Mouse (Mus musculus): ENCODE measurements around the gene Tmprss11d.
"Not testable (repeated sequence)": the region's sequence is repeated elsewhere in the genome, so short reads cannot be mapped to it uniquely, and the experiment has no call there.

Tmprss11d gene

GRCm38 (mm10) chr5:86373320-86373719 lies at the start of gene Tmprss11d:
Tmprss11d (minus strand) TSS chr5:86373420.
- in situ Hi-C loops (cut with MboI; ENCODE audit: unreplicated experiment in 2 of 2) = no loop called here

- in situ Hi-C loops (cut with MboI; ENCODE audit: unreplicated experiment in 2 of 2) = loop anchor here in 1 of 2 experiments (25.0 kb wide), 2 partner anchors 359 to 434 kb away; partner anchors contain the start of genes Cenpc1 and Stap1
Observed at GRCm38 (mm10) chr5:86421323-86422028, 48.3 kb upstream of the Tmprss11d start.

GRCm38 (mm10) chr5:86419494-86419893 lies 46.3 kb upstream of the Tmprss11d start:
- in situ Hi-C loops (cut with MboI; ENCODE audit: unreplicated experiment in 2 of 2) = loop anchor here (10.0 to 25.0 kb wide), 3 partner anchors 357 to 455 kb away; partner anchors contain the start of genes Cenpc1 (in 1 of the 2) and Stap1 (in 1 of the 2)

DNA sequence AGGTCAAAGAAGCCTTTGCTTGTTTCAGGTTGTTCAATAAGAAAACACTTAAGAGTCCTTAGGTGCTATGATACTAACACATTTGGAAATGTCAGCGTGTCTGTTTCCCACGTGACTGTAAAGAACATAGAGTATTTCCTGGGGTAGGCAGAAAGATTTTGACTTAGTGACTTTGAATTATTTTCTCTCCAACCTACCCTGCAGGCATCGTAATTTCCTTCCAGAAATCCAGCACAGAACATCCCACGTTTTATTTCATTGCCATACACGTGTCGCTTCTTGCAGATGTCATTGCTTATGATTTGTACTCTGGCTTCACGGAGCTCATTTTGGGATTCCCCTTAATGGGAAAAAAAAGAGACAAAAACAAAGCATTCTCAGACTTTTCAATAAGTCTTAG lies 41.1 kb upstream of the Tmprss11d start:
- in situ Hi-C loops (cut with MboI; ENCODE audit: unreplicated experiment in 2 of 2) = loop anchor here (5.0 to 25.0 kb wide), 5 partner anchors 222 to 449 kb away; partner anchors contain the start of genes Cenpc1 (in 2 of the 2) and Stap1 (in 1 of the 2)

- in situ Hi-C loops (cut with MboI; ENCODE audit: unreplicated experiment in 2 of 2) = loop anchor here (5.0 to 25.0 kb wide), 5 partner anchors 219 to 446 kb away; partner anchors contain the start of genes Cenpc1 (in 2 of the 2) and Stap1 (in 1 of the 2)
Observed at GRCm38 (mm10) chr5:86410815-86411214, 37.6 kb upstream of the Tmprss11d start.

GRCm38 (mm10) chr5:86407941-86408340 lies 34.7 kb upstream of the Tmprss11d start:
- in situ Hi-C loops (cut with MboI; ENCODE audit: unreplicated experiment in 2 of 2) = loop anchor here (5.0 to 25.0 kb wide), 3 partner anchors 216 to 421 kb away; partner anchors contain the start of genes Cenpc1 (in 1 of the 2) and Stap1 (in 1 of the 2)

DNA sequence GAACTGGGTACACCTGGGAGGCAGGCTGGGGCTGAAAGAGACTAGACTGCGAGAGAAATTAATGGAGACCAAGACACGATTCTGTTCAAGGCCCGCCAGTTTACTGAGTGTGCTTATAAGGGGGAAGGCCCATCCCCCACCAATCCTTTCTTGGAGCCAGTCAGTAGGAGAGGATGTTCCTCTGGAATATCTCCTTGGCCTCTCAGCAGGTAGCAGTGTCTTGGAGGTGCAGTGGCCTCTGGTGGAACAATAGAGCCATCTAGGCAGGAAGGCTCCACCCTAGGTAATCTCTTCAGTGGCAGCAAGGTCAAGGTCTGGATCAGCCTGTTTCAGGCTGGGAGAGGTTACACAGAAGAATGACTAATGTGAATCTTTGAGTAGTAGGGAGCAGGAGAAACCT lies 34.0 kb upstream of the Tmprss11d start:
- in situ Hi-C loops (cut with MboI; ENCODE audit: unreplicated experiment in 2 of 2) = loop anchor here (5.0 to 25.0 kb wide), 3 partner anchors 215 to 420 kb away; partner anchors contain the start of genes Cenpc1 (in 1 of the 2) and Stap1 (in 1 of the 2)

GRCm38 (mm10) chr5:86359412-86359985 lies 13.7 kb downstream of the Tmprss11d start:
- in situ Hi-C loops (cut with MboI; ENCODE audit: unreplicated experiment in 2 of 2) = no loop called here

DNA sequence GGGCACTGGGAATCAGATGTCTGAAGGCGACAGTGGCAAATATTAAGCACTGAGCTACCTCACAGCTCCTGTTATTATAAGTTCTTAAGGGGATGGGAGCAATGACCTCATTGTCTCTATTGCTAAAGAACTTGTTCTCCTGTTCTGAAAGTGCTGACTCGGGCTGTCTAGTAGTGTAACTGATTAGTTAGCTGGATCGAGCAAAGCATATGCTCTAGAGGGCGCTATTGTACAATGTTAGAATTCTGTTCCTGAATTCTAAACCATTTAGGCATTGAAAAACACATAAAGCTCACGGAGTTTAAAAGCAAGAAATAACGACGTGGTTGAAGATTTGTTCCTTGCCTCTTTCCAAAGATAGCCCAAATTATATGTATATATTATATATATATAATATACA lies 20.3 kb downstream of the Tmprss11d start:
- in situ Hi-C loops (cut with MboI; ENCODE audit: unreplicated experiment in 2 of 2) = no loop called here

GRCm38 (mm10) chr5:86318018-86318956 lies 54.9 kb downstream of the Tmprss11d start:
- in situ Hi-C loops (cut with MboI; ENCODE audit: unreplicated experiment in 2 of 2) = not testable (repeated sequence)

- in situ Hi-C loops (cut with MboI; ENCODE audit: unreplicated experiment in 2 of 2) = no loop called here
Observed at GRCm38 (mm10) chr5:86306116-86306515, 67.1 kb downstream of the Tmprss11d start.

DNA sequence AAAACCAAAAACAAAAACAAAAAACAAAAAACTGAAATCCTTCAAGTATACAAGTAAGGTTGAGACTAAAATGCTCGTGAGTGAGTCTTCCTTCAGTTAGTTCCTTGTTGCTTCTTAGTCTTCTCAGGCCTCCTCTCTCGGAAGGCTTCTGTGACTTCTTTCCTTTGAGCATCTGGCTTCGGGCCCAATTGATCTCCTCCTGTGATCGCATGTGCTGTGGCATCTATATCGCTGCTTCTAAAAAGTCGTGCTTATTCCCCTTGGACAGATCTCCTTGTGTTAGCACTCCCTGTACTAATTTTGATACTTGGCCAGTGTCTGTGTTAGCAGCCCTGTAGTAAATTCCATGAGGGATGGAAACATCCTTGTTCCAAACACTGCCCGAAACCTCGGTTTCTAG lies 69.3 kb downstream of the Tmprss11d start:
- in situ Hi-C loops (cut with MboI; ENCODE audit: unreplicated experiment in 2 of 2) = no loop called here

DNA sequence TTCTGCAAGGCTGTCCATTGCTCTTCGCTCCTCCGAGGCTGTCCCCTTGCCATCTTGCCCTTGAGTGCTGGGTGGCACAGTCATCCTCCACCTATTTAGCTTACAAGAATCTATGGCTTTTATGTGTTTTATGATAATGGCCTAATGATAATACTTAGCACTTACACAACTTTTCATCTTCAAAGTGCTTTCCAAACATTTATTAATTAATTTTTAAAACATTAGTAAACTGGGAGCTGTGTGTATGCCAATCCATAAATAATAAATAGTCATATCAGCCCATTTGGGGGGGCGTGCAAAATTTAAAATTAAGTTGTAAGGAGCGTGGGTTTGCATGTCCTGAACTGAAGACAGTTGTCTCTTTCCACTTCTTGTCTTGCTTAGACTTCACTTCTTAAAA lies 84.0 kb downstream of the Tmprss11d start, which contains the start of gene Tmprss11c:
Gene Tmprss11c (minus strand): TSS at position 101 of the 400 bp plus-strand sequence.
- in situ Hi-C loops (cut with MboI; ENCODE audit: unreplicated experiment in 2 of 2) = no loop called here
